Mouse (Mus musculus) liver, embryonic 14.5 days (tissue): ENCODE measurements at regions not wholly inside any gene's neighbourhood (a gene's known extent, or its start where the extent isn't known, plus 50 kb on each side); places are given as distances from the start of the nearest gene placed in this dataset.

Source experiments
- ATAC-seq: fragments of 200-750 bp; cut with Nextera tagmentation; 2 replicates; pipeline ENCODE4 v1.8.0; 2017; ENCODE audit warnings: moderate number of reproducible peaks, mild to moderate bottlenecking, moderate library complexity; ENCODE audit not compliant: insufficient read depth
- DNase-seq, 3 experiments: peaks; one replicate each; pipeline ENCODE4 v3.0.0-alpha.2; 2012 to 2013; ENCODE audit warnings: low read depth in 3 of 3, low spot score in 3 of 3
- H3K27ac ChIP-seq: fragments of 300-500 bp; sonication (generic); 2 replicates; pipeline ENCODE4 v1.5.1; 2014; ENCODE audit warnings: moderate library complexity, mild to moderate bottlenecking, control low read depth, inconsistent platforms
- H3K27me3 ChIP-seq: fragments of 300-500 bp; sonication (generic); 2 replicates; pipeline ENCODE4 v1.6.1; 2014; ENCODE audit warnings: mild to moderate bottlenecking, low read length, moderate library complexity; ENCODE audit not compliant: control insufficient read depth, insufficient read depth
- H3K36me3 ChIP-seq: fragments of 300-500 bp; sonication (generic); replicated peaks from 2 replicates; pipeline ENCODE4 v1.6.1; 2014; ENCODE audit warnings: low read depth; ENCODE audit not compliant: control insufficient read depth, insufficient read depth
- H3K4me1 ChIP-seq, 2 experiments: fragments of 200-500 bp in 1 of 2; fragments of 300-500 bp in 1 of 2; sonication (generic) in 1 of 2; replicated peaks; 2 replicates each; pipeline ENCODE4 v1.6.1; 2012 to 2014; ENCODE audit warnings: antibody characterized with exemption in 1 of 2, inconsistent platforms in 1 of 2, low read length in 1 of 2; ENCODE audit not compliant: control insufficient read depth in 2 of 2, insufficient read depth in 2 of 2
- H3K4me2 ChIP-seq: fragments of 300-500 bp; sonication (generic); 2 replicates; pipeline ENCODE4 v1.6.1; 2014; ENCODE audit warnings: low read depth, mild to moderate bottlenecking, control low read depth, moderate library complexity
- H3K4me3 ChIP-seq, 2 experiments: fragments of 200-500 bp in 1 of 2; fragments of 300-500 bp in 1 of 2; sonication (generic) in 1 of 2; 2 replicates each; pipeline ENCODE4 v1.5.1; 2012 to 2014; ENCODE audit warnings: low read depth in 2 of 2, low read length in 2 of 2, mild to moderate bottlenecking in 2 of 2, control low read depth in 1 of 2, inconsistent platforms in 1 of 2, moderate library complexity in 1 of 2; ENCODE audit not compliant: insufficient read depth in 1 of 2
- H3K9ac ChIP-seq: fragments of 300-500 bp; sonication (generic); replicated peaks from 2 replicates; pipeline ENCODE4 v1.6.1; 2014; ENCODE audit warnings: mild to moderate bottlenecking, control low read depth, moderate library complexity
- H3K9me3 ChIP-seq: fragments of 300-500 bp; sonication (generic); 2 replicates; pipeline ENCODE4 v1.6.1; 2016; ENCODE audit warnings: low read length, mixed read lengths; ENCODE audit not compliant: control insufficient read depth
- CTCF ChIP-seq: IDR thresholded peaks from 2 replicates; pipeline ENCODE4 v1.5.1; 2016; ENCODE audit warnings: antibody characterized with exemption, low read depth, control low read depth
- EP300 ChIP-seq: IDR thresholded peaks from 2 replicates; pipeline ENCODE4 v1.6.1; 2016; ENCODE audit warnings: antibody characterized with exemption, low read depth
- WGBS: fragments of 180-500 bp; shearing (Covaris S2); extraction: QIAGEN DNeasy Blood & Tissue Kit; methylation state at CpG from one replicate; pipeline ENCODE4 v1.1.7; 2014; ENCODE audit not compliant: insufficient replicate concordance; 5-methylcytosine and 5-hydroxymethylcytosine counted together

GRCm38 (mm10) chr19:27147404-27147803 is 68.9 kb upstream of the Vldlr start:
- H3K27ac ChIP-seq = no peak overlapping the region
- H3K4me1 ChIP-seq = peaks cover 0 to 10% of the 10 kb centered on the region in 2 experiments; a peak in 2 of 4 replicates
- 44% methylated on average over 12 of the region's 12 CpGs for WGBS
- ATAC-seq (no peak), DNase-seq (no peak)
- no peak overlapping the region for H3K9ac ChIP-seq
- H3K9me3 ChIP-seq = no peaks in the 10 kb centered on the region
- H3K36me3 ChIP-seq = no peaks in the 10 kb centered on the region
- TF ChIP-seq EP300 = no peak
- no peak for TF ChIP-seq CTCF
- H3K4me2 ChIP-seq = no peak overlapping the region
- H3K27me3 ChIP-seq = no peaks in the 10 kb centered on the region
- H3K4me3 ChIP-seq = no peak overlapping the region

- WGBS = 60% methylated on average over 5 of the region's 5 CpGs
- H3K4me2 ChIP-seq = no peak overlapping the region
- no peak for DNase-seq
- TF ChIP-seq EP300 = no peak
- TF ChIP-seq CTCF = no peak
- no peak overlapping the region for H3K4me3 ChIP-seq
- H3K4me1 ChIP-seq = peaks cover 0 to 10% of the 10 kb centered on the region in 2 experiments; a peak in 2 of 4 replicates
- ATAC-seq = no peak
- H3K27me3 ChIP-seq = no peaks in the 10 kb centered on the region
- no peaks in the 10 kb centered on the region for H3K9me3 ChIP-seq
- no peak overlapping the region for H3K9ac ChIP-seq
- H3K27ac ChIP-seq = no peak overlapping the region
- no peaks in the 10 kb centered on the region for H3K36me3 ChIP-seq
Observed at GRCm38 (mm10) chr19:27148330-27148729, 68.0 kb upstream of the Vldlr start.

GRCm38 (mm10) chr19:27149567-27149966 is 66.7 kb upstream of the Vldlr start:
- Histone ChIP-seq H3K9ac (no peak overlapping the region), H3K36me3 (no peaks in the 10 kb centered on the region), H3K4me1 (peaks cover 0 to 10% of the 10 kb centered on the region in 2 experiments; a peak in 2 of 4 replicates), H3K9me3 (no peaks in the 10 kb centered on the region), H3K27ac (no peak overlapping the region), H3K4me3 (no peak overlapping the region), H3K4me2 (no peak overlapping the region), H3K27me3 (no peaks in the 10 kb centered on the region)
- WGBS = 4% methylated on average over 4 of the region's 4 CpGs
- DNase-seq = no peak
- no peak for ATAC-seq
- TF ChIP-seq EP300 (no peak), CTCF (no peak)

GRCm38 (mm10) chr19:27161933-27162332 is 54.4 kb upstream of the Vldlr start:
- no peak for ATAC-seq
- no peaks in the 10 kb centered on the region for H3K4me1 ChIP-seq
- no peak overlapping the region for H3K4me3 ChIP-seq
- no peak overlapping the region for H3K27ac ChIP-seq
- H3K9ac ChIP-seq = no peak overlapping the region
- TF ChIP-seq CTCF (no peak), EP300 (no peak)
- no peak for DNase-seq
- no peaks in the 10 kb centered on the region for H3K9me3 ChIP-seq
- WGBS = 55% methylated on average over 4 of the region's 4 CpGs
- no peaks in the 10 kb centered on the region for H3K27me3 ChIP-seq
- no peaks in the 10 kb centered on the region for H3K36me3 ChIP-seq
- no peak overlapping the region for H3K4me2 ChIP-seq
